Mouse (Mus musculus): ENCODE data around the gene Trip10.

The Trip10 gene

GRCm38 (mm10) chr17:57292302-57292701, 43.0 kb downstream of the Trip10 start:
- no peak for DNase-seq (ENCODE audit: low spot score)

DNA sequence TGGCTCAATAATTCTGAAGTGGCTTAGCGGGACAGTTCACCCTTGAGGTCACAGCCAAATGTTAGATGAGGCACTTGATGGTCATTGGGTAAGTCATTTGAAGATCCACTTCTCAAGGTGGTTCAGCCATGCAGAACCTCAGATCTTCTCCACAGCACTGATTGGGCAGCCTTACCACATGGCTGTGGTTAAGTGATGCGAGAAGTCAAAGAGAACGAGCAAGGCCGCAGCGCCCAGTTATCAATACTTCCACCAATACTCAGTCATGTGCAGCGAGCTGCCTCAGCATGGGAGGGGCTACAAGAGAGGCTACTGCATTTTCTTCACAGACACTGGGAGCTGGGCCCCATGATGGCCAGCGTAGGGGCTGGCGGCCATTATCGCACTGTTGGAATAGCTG, 43.7 kb downstream of the Trip10 start:
- no peak for DNase-seq (ENCODE audit: low spot score)

DNA sequence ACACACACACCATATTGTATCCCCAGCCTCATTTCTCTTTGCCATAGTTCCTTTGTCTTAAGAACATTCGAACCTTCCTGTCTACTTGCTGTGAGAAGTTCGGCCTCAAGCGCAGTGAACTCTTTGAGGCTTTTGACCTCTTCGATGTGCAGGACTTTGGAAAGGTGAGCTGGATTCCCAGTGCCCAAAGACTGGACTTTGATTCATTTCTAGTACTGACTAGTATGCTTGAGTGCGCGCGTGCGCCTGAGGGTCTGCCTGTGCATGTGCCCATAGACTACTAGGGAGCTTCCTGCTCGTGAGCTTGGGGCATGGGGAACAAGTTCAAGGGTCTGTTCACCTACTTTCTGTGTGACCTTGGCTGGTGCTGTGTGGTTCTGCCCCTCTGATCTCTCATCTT, 46.7 kb downstream of the Trip10 start:
- DNase-seq (ENCODE audit: low spot score), result no peak

GRCm38 (mm10) chr17:57297040-57297439, 47.8 kb downstream of the Trip10 start:
- no peak for DNase-seq (ENCODE audit: low spot score)

DNA sequence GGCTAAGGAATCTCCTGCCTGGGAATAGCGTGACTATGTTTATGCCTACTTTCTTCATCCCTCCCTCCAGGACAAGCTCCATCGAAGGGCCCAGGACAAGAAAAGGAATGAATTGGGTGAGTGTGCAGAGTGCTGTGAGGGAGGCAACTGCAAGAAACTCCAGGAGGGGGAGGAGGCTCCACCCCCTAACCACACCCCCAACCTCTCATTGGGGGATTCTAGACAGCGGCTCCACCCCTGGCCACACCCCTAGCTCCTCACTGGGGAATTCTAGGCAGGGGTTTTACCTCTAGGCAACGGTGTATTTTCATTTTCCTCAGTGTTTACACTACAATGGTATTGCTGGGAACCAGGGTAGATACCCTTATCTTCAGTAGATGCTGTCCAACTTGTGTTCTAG, 56.3 kb downstream of the Trip10 start:
- no peak for DNase-seq (ENCODE audit: low spot score)

- no peak for DNase-seq (ENCODE audit: low spot score)
These were observed 57.8 kb downstream of the Trip10 start for GRCm38 (mm10) chr17:57307074-57307473.

GRCm38 (mm10) chr17:57311801-57312200, 62.5 kb downstream of the Trip10 start:
- no peak for DNase-seq (ENCODE audit: low spot score)
